Mouse (Mus musculus) heart, embryonic 10.5 days (tissue): Measurements from ENCODE around the gene Hist1h1d. TPM values are rescaled to one million over a fixed set of nuclear protein-coding genes. Genes with fewer than 3 reads are reported as not detected.

Experiments used
- DNase-seq: peaks from one replicate; pipeline ENCODE4 v3.0.0-alpha.2; 2017; ENCODE audit warnings: low spot score
- H3K27ac ChIP-seq: fragments of 300-500 bp; sonication (generic); 2 replicates; pipeline ENCODE4 v1.5.1; 2016; ENCODE audit warnings: mild to moderate bottlenecking
- H3K27me3 ChIP-seq: fragments of 300-500 bp; sonication (generic); 2 replicates; pipeline ENCODE4 v1.6.1; 2016; ENCODE audit warnings: mild to moderate bottlenecking; ENCODE audit not compliant: poor library complexity, insufficient read depth, severe bottlenecking
- H3K36me3 ChIP-seq: fragments of 300-500 bp; sonication (generic); 2 replicates; pipeline ENCODE4 v1.6.1; 2016; ENCODE audit warnings: mild to moderate bottlenecking, moderate library complexity
- H3K4me1 ChIP-seq: fragments of 300-500 bp; sonication (generic); 2 replicates; pipeline ENCODE4 v1.6.1; 2016; ENCODE audit warnings: mild to moderate bottlenecking
- H3K4me3 ChIP-seq: fragments of 300-500 bp; sonication (generic); 2 replicates; pipeline ENCODE4 v1.5.1; 2016; ENCODE audit warnings: mild to moderate bottlenecking, moderate library complexity
- H3K9me3 ChIP-seq: fragments of 300-500 bp; sonication (generic); 2 replicates; pipeline ENCODE4 v1.6.1; 2016; ENCODE audit warnings: mild to moderate bottlenecking, moderate library complexity
- WGBS: fragments of 180-500 bp; shearing (Covaris S2); methylation state at CpG from one replicate; pipeline ENCODE4 v1.1.7; 2016; 5-methylcytosine and 5-hydroxymethylcytosine counted together
- polyA plus RNA-seq: library from polyadenylated mRNA; unstranded; fragments of >200 nt; fragmentation: Nextera tagmentation; extraction: Ambion mirVana; gene quantifications from 2 replicates; pipeline ENCODE4 v1.2.1, GENCODE M21; 2016

Gene Hist1h1d
- 0.17 and 0.36 TPM in 2 replicates for polyA plus RNA-seq

- H3K36me3 ChIP-seq, result no peaks in the 10 kb centered on the region
- H3K9me3 ChIP-seq, result no peaks in the 10 kb centered on the region
- no peak within 1 kb of the TSS; the same call in 1 of the 2 replicates for H3K4me3 ChIP-seq
- peaks cover 15% of the 10 kb centered on the region; the same call in 1 of the 2 replicates for H3K4me1 ChIP-seq
- peak within 1 kb of the TSS; percentile 90 for H3K27ac ChIP-seq
- no peak for DNase-seq
- H3K27me3 ChIP-seq, result no peaks in the 10 kb centered on the region
Measured at GRCm38 (mm10) chr13:23552962-23553361, at the start of gene Hist1h1d. TSS of gene Hist1h1d (plus strand) at chr13:23553262.

- H3K9me3 ChIP-seq, result no peaks in the 10 kb centered on the region
- under 1% methylated on average over 9 of the region's 9 CpGs for WGBS
- peaks cover 28% of the 10 kb centered on the region for H3K4me1 ChIP-seq
- no peak overlapping the region for H3K27ac ChIP-seq
- no peaks in the 10 kb centered on the region for H3K36me3 ChIP-seq
- H3K27me3 ChIP-seq, result no peaks in the 10 kb centered on the region
- peak overlapping the region; percentile 40 for H3K4me3 ChIP-seq
- no peak for DNase-seq
Measured at GRCm38 (mm10) chr13:23503797-23504196, 49.3 kb upstream of the Hist1h1d start.

GRCm38 (mm10) chr13:23505662-23506345, 47.3 kb upstream of the Hist1h1d start:
- 3% methylated on average over 14 of the region's 14 CpGs for WGBS
- Histone ChIP-seq H3K27me3 (no peaks in the 10 kb centered on the region), H3K4me1 (peaks cover 38% of the 10 kb centered on the region), H3K27ac (peak overlapping the region; percentile 76), H3K36me3 (no peaks in the 10 kb centered on the region), H3K9me3 (no peaks in the 10 kb centered on the region), H3K4me3 (peak overlapping the region; percentile 64)
- DNase-seq, result peak; percentile 86

GRCm38 (mm10) chr13:23506351-23506750, 46.7 kb upstream of the Hist1h1d start:
- peak overlapping the region; percentile 64 for H3K4me3 ChIP-seq
- H3K36me3 ChIP-seq, result no peaks in the 10 kb centered on the region
- DNase-seq, result peak; percentile 85
- H3K27me3 ChIP-seq, result no peaks in the 10 kb centered on the region
- peak overlapping the region; percentile 76; the same call in 1 of the 2 replicates for H3K27ac ChIP-seq
- WGBS, result under 1% methylated on average over 13 of the region's 13 CpGs
- H3K4me1 ChIP-seq, result peaks cover 38% of the 10 kb centered on the region
- H3K9me3 ChIP-seq, result no peaks in the 10 kb centered on the region

GRCm38 (mm10) chr13:23506819-23507515, 46.1 kb upstream of the Hist1h1d start:
- H3K27ac ChIP-seq, result peak overlapping the region; percentile 62
- no peaks in the 10 kb centered on the region for H3K36me3 ChIP-seq
- peaks cover 38% of the 10 kb centered on the region for H3K4me1 ChIP-seq
- DNase-seq, result peak; percentile 92
- peak overlapping the region; percentile 64 for H3K4me3 ChIP-seq
- H3K9me3 ChIP-seq, result no peaks in the 10 kb centered on the region
- H3K27me3 ChIP-seq, result no peaks in the 10 kb centered on the region
- 10% methylated on average over 14 of the region's 14 CpGs for WGBS

DNA sequence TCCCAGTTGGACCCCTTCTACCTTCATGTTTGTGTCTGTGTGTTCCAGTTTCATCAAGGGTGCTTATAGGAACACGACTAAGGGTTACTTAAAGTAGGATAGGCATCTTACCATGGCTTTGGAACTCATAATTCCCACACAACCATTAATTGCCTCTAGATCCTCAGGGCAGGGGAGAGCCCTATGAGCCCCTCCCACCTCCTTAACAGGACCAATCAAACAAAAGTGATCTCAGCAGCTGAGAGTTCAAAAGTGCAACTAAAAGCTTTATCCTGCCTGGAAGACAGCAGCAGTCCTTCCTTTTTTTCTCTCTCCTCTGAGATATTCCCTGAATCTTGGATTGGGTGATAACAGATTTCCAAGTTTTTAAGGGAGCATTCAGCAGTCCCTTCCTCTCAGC, 42.9 kb upstream of the Hist1h1d start:
- DNase-seq, result no peak
- Histone ChIP-seq H3K27me3 (no peaks in the 10 kb centered on the region), H3K36me3 (no peaks in the 10 kb centered on the region), H3K9me3 (no peaks in the 10 kb centered on the region), H3K27ac (no peak overlapping the region), H3K4me1 (peaks cover 26% of the 10 kb centered on the region), H3K4me3 (no peak overlapping the region)
- 31% methylated on average over 1 of the region's 1 CpGs for WGBS

DNA sequence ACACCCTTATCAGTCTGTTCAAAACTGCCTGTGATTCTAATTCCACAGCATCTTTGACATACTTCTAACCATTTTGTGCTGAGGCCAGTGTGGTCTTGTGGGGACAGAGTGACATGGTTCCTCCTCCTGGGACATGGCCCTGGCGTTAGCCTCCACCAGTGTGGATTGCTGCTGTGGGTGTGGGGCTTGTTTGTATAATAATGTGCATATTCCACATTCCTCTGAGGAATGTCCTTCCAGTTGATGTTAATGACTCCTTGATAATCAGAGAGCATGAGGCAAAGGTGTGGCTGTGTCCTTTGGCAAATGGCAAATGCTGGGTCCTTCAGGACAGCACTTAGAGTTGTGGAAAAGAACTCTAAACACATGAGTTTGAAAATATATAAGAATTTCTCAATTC, 39.5 kb upstream of the Hist1h1d start:
- Histone ChIP-seq H3K4me1 (peaks cover 10% of the 10 kb centered on the region), H3K27me3 (no peaks in the 10 kb centered on the region), H3K9me3 (no peaks in the 10 kb centered on the region), H3K4me3 (no peak overlapping the region), H3K36me3 (no peaks in the 10 kb centered on the region), H3K27ac (no peak overlapping the region)
- 97% methylated on average over 1 of the region's 1 CpGs for WGBS
- no peak for DNase-seq

DNA sequence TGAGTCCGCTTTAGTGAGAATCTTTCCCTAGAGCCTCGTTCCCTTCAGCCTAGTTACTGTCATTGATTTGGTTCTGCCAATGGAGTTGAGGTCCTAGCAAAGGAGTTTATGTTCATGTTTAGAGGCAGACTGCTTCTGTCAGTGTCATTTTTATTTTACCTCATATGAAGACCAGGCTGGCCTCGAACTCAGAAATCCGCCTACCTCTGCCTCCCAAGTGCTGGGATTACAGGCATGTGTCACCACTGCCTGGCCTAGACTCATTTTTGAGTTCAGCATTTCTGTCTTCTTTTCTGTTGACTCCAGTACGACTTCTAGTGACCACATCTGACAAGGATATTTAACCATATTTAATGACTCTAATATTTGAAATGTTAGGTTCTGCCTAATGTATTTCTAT, 37.8 kb upstream of the Hist1h1d start:
- H3K4me3 ChIP-seq, result no peak overlapping the region
- H3K9me3 ChIP-seq, result no peaks in the 10 kb centered on the region
- DNase-seq, result no peak
- 77% methylated on average over 5 of the region's 5 CpGs for WGBS
- no peaks in the 10 kb centered on the region for H3K27me3 ChIP-seq
- no peak overlapping the region for H3K27ac ChIP-seq
- H3K4me1 ChIP-seq, result peaks cover 6% of the 10 kb centered on the region
- H3K36me3 ChIP-seq, result no peaks in the 10 kb centered on the region

DNA sequence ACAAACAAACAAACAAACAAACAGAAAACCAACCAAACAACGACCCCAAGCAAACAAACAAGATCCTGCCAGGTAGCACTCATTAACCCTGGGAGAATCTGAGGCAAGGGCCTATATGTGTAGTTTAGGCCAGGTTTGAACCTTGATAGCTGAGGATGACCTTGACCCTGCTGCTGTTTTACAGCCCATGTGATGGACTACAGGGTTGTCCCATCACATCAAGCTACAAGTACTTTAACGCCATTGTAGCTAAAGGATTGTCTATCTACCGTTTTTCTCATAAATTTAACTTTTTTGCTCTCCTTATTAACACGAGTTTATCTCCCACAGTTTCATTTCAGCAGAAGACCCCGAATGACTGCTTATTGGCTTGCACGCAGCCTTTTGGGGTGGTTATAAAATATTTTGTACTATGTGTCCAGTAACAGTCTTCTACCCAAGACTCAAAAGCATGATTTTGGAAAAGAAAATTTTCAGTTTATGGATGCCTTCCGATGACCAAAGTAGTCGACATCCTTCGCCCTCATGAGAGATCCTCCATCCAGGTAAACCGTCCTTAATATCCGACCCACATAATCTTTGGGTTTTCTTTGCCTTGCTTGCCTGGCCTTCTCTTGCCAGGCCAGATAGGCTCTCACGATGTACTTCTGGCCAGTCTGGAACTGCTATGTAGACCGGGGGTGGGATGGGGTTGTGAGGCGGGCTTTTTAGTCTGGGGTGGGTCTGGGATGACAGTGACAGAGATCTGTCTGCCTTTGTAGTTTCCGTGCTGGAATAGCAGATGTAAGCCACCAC, 37.0 kb upstream of the Hist1h1d start:
- 49% methylated on average over 15 of the region's 15 CpGs for WGBS
- Histone ChIP-seq H3K27me3 (no peaks in the 10 kb centered on the region), H3K9me3 (no peaks in the 10 kb centered on the region), H3K4me1 (no peaks in the 10 kb centered on the region), H3K27ac (no peak overlapping the region), H3K36me3 (no peaks in the 10 kb centered on the region), H3K4me3 (peak overlapping the region; percentile 63)
- DNase-seq, result no peak

DNA sequence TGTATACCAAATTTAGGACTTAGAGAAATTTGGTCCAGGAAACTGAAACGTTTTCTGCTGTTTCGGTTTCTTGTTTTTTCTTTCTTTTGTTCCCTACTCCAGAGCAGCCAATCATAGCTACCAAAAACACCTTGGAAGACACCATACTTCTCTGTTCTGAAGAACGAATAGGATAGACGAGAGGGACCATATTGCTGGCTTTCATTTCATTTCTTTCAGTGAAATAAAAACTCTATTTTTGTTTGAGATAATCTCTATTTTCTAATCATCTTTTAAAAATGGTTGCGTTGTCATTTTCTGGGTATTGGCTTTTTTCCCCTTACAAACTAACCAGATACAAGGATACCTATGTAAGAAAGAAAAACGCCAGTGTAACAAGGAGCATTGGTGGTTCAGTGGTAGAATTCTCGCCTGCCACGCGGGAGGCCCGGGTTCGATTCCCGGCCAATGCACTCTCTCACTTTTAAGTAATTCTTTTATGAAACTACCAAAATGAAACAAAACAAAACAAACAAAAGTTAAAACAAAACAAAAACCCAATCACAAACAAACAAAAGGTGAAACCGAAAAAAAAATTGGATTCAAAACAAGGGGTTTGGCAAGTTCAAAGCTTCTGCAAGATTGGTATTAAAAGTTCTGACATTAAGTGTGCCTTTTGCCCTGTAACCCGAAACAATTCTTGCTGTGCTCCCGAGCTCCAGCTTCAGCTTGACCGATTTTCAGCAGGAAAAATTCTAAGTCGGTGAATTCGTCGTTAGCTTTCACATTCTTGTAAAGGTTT, 36.0 kb upstream of the Hist1h1d start:
- Histone ChIP-seq H3K36me3 (no peaks in the 10 kb centered on the region), H3K4me1 (no peaks in the 10 kb centered on the region), H3K9me3 (no peaks in the 10 kb centered on the region), H3K27me3 (no peaks in the 10 kb centered on the region), H3K27ac (no peak overlapping the region), H3K4me3 (peak overlapping the region; percentile 63)
- no peak for DNase-seq
- under 1% methylated on average over 19 of the region's 19 CpGs for WGBS

DNA sequence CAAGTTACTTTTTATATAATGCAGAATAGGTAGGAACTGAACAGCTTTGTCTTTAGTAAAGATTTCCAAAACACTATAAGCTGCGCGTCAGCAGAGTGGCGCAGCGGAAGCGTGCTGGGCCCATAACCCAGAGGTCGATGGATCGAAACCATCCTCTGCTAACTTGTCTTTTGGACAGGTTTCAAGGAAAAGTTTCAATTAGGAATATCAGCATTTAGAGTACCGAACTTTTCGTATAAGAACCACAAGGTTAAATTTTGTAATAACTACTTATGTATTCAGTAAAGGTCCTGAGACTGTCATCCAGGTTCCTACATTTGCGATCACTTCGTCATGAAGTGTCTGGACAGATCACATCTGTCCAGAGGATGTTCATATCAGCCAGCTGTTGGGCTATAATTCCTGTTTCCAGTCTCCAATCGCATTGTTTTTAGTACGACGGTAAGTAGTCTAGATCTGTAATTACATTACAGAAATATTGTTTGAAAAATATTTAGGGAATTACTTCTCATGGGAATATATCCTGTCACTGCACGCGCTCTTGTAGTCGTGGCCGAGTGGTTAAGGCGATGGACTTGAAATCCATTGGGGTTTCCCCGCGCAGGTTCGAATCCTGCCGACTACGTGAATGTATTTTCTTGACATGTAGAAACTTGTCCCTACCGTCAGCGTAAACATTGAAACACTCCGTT, 35.3 kb upstream of the Hist1h1d start:
- Histone ChIP-seq H3K27ac (no peak overlapping the region), H3K9me3 (no peaks in the 10 kb centered on the region), H3K27me3 (no peaks in the 10 kb centered on the region), H3K4me1 (no peaks in the 10 kb centered on the region), H3K4me3 (peak overlapping the region; percentile 63), H3K36me3 (no peaks in the 10 kb centered on the region)
- peak; percentile 91 for DNase-seq
- under 1% methylated on average over 27 of the region's 27 CpGs for WGBS

DNA sequence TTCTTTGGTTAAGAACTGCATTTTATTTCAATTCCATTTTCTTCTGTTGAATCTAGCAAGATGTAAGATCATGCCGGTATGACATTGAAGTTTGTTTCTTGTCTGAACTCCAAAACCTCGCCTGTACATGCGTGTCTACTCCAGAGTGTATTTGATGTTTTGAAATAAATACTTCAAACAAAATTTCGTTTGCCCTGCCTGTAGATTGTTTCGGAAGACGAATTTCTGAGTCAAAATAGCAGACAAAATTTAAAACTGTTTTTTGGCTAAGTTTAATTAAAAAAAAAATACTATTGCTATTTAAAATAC, 34.8 kb upstream of the Hist1h1d start:
- no peak for DNase-seq
- Histone ChIP-seq H3K27me3 (no peaks in the 10 kb centered on the region), H3K4me1 (no peaks in the 10 kb centered on the region), H3K4me3 (peak overlapping the region; percentile 63), H3K27ac (no peak overlapping the region), H3K9me3 (no peaks in the 10 kb centered on the region), H3K36me3 (no peaks in the 10 kb centered on the region)
- 0% methylated on average over 6 of the region's 6 CpGs for WGBS
